ENCODE assay signal across 1 mouse cellular context in the genomic region with DNA sequence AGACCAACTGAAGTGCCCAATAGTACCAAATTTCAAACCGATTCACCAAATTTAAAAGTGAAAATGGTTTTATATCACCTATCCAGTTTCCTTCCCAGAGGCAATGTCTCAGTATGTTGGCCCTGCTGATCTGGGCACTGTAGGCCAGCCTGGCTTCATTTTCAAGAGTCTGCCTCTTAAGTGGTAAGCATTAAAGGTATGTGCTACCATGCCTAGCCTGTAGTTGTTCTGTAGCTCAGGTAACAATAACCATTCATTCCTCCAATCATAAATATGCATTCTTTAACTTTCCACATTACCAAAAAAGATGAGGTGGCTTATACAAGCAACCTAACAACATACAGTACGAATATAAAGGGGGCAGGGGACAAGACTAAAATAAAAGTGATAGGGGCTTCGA.
A peak's percentile ranks its signal among the peaks of the same experiment; 100 is the strongest.
TF ChIP-seq lines count a peak whose summit lies in the region.

No protein-coding gene starts in this region.

TF ChIP-seq in CH12.LX, 34 proteins besides CTCF, POLR2A, EP300 and RAD21:
- TF ChIP-seq UBTF (IDR thresholded peaks at IDR 0.05; ENCODE audit: low read depth, low read length) (no peak), ZMIZ1 (IDR thresholded peaks at IDR 0.05; ENCODE audit: low read depth, low read length) (peak; percentile 68; the same call in 1 of the 2 replicates), CHD1 (IDR thresholded peaks at IDR 0.05; ENCODE audit: low read depth, low read length) (no peak), NELFE (IDR thresholded peaks at IDR 0.05; ENCODE audit: low read depth, low read length) (no peak), CHD2 (IDR thresholded peaks at IDR 0.05; ENCODE audit: low read length) (0 out of 2 replicates have a peak, but pooled peaks have one; percentile 42), POLR2AphosphoS2 (IDR thresholded peaks at IDR 0.05; ENCODE audit: low read depth, low read length) (no peak; the same call in 1 of the 2 replicates)
